Comparison of ENCODE assay signal across 25 mouse cellular contexts in the genomic region with DNA sequence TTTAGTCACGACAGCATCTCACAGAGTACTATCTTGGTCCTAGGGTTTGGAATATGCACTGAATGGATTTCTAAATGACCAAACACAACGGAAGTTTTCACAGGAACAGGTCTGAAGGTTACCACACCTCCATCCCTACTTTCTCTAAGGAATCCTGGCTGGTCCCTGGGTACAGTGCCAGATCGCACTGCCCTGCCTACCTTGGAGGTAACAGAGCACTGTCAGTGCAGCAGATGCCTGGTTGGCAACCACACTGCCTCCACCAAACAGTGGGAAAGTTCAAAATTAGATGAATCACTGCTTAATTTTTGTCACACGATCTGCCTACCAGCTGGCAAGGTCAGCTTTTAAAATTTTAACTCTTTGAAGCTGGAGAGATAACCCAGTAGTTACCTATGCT.
DNase-seq lines count a peak whose midpoint lies in the region; TF ChIP-seq lines count a peak whose summit lies in the region.
"Had no signal": no experiment of that assay in that cellular context is flagged by ENCODE, and none has a peak within 500 bp of the region (broad histone marks: within the 10 kb centered on the region; RNA-seq: fewer than 3 reads in every experiment).

No protein-coding gene starts in this region.

- intact Hi-C loops in left cerebral cortex, postnatal 4 days (cut with DNase I): no loop called here

- H3K4me3 ChIP-seq in layer of hippocampus, adult 2 months: no peak overlapping the region
- H3K4me3 ChIP-seq: embryonic facial prominence, embryonic 10.5 days; embryonic facial prominence, embryonic 13.5 days; erythroblast, embryonic 14.5 days; forebrain, embryonic 12.5 days; forebrain, embryonic 15.5 days; heart, embryonic 12.5 days; heart, embryonic 15.5 days; hindbrain, embryonic 10.5 days; hindbrain, embryonic 13.5 days; intestine, embryonic 15.5 days had no signal

- DNase-seq in adrenal gland, postnatal 14 days: peak; percentile 4
- DNase-seq in adrenal gland, adult 18-20 months (ENCODE audit: low spot score in 2 of 2): no peak
- DNase-seq in cerebellum, postnatal 14 days: peak; percentile 49 to 74
- DNase-seq in cerebellum, adult 18-20 months: no peak
- peak in 1 of 2 experiments; percentile 20 for DNase-seq in layer of hippocampus, adult 2 months (ENCODE audit: low spot score in 2 of 2)
- DNase-seq in layer of hippocampus, adult 9-10 months (ENCODE audit: low spot score): no peak
- DNase-seq in left cerebral cortex, postnatal 4 days: peak; percentile 9
- no peak for DNase-seq in left cerebral cortex, adult 18-20 months (ENCODE audit: low spot score in 2 of 2)
- DNase-seq: adrenal gland, postnatal 10 days; cerebellum, adult 9-11 months; embryo, embryonic 11 days; gastrocnemius, postnatal 25 days; heart, adult 18-20 months; heart, postnatal 10 days; heart, postnatal 36 days had no signal

- no peak for TF ChIP-seq CTCF in layer of hippocampus, adult 2 months (conservative IDR thresholded peaks at IDR 0.05)

- H3K27ac ChIP-seq in layer of hippocampus, adult 2 months: peak overlapping the region; percentile 18; the same call in 1 of the 2 replicates
- H3K27ac ChIP-seq: embryonic facial prominence, embryonic 10.5 days; embryonic facial prominence, embryonic 13.5 days; forebrain, embryonic 12.5 days; forebrain, embryonic 15.5 days; heart, embryonic 15.5 days; hindbrain, embryonic 10.5 days; hindbrain, embryonic 13.5 days; intestine, embryonic 15.5 days had no signal

Comparison
In these comparisons a context has a peak if more than half of its experiments do, and no peak if none do; other contexts are left out.
1. DNase-seq: peak in adrenal gland, postnatal 14 days (single experiment), cerebellum, postnatal 14 days (2 of 2) and left cerebral cortex, postnatal 4 days (single experiment); none in adrenal gland, adult 18-20 months (0 of 2), cerebellum, adult 18-20 months (0 of 2), layer of hippocampus, adult 9-10 months (single experiment) and left cerebral cortex, adult 18-20 months (0 of 2).